Mouse (Mus musculus): ENCODE data around the gene Skp1a.

Skp1a gene

GRCm38 (mm10) chr11:52278991-52279390 lies 47.2 kb downstream of the Skp1a start:
- DNase-seq = no peak

GRCm38 (mm10) chr11:52279611-52280145 lies 47.9 kb downstream of the Skp1a start:
- DNase-seq = no peak

- DNase-seq = no peak
These were observed 49.0 kb downstream of the Skp1a start for GRCm38 (mm10) chr11:52280566-52281455.

GRCm38 (mm10) chr11:52281568-52282328 lies 50.0 kb downstream of the Skp1a start:
- no peak for DNase-seq

- no peak for DNase-seq
These were observed 50.6 kb downstream of the Skp1a start for GRCm38 (mm10) chr11:52282420-52282773.

- DNase-seq = no peak
These were observed 51.2 kb downstream of the Skp1a start, which contains the start of gene Tcf7 for GRCm38 (mm10) chr11:52282774-52283595. Tcf7 (minus strand) TSS chr11:52283014.

GRCm38 (mm10) chr11:52283596-52284571 lies 52.1 kb downstream of the Skp1a start:
- peak; percentile 9 for DNase-seq

- DNase-seq = no peak
These were observed 54.6 kb downstream of the Skp1a start for GRCm38 (mm10) chr11:52286301-52286957.

- DNase-seq = no peak
These were observed 55.1 kb downstream of the Skp1a start for GRCm38 (mm10) chr11:52286958-52287305.

- no peak for DNase-seq
These were observed 60.6 kb downstream of the Skp1a start for GRCm38 (mm10) chr11:52292346-52292745.

GRCm38 (mm10) chr11:52292894-52293293 lies 61.1 kb downstream of the Skp1a start:
- DNase-seq = no peak

GRCm38 (mm10) chr11:52294103-52294502 lies 62.3 kb downstream of the Skp1a start:
- no peak for DNase-seq

All from cerebellum, adult 11 months (tissue).